Mouse (Mus musculus) spleen, adult 2 months (tissue): Measurements from ENCODE around the gene Rasl10a.

Experiments used
- CTCF ChIP-seq: fragments of 200-500 bp; IDR thresholded peaks from 2 replicates; pipeline ENCODE4 v1.5.1; 2011; ENCODE audit warnings: mild to moderate bottlenecking, inconsistent platforms; ENCODE audit not compliant: insufficient read depth, insufficient read length, insufficient replicate concordance; ENCODE audit errors: extremely low read depth
- POLR2A ChIP-seq: fragments of 200-500 bp; IDR thresholded peaks from 2 replicates; pipeline ENCODE4 v1.6.1; 2011; ENCODE audit warnings: low read depth, low read length, inconsistent platforms

DNA sequence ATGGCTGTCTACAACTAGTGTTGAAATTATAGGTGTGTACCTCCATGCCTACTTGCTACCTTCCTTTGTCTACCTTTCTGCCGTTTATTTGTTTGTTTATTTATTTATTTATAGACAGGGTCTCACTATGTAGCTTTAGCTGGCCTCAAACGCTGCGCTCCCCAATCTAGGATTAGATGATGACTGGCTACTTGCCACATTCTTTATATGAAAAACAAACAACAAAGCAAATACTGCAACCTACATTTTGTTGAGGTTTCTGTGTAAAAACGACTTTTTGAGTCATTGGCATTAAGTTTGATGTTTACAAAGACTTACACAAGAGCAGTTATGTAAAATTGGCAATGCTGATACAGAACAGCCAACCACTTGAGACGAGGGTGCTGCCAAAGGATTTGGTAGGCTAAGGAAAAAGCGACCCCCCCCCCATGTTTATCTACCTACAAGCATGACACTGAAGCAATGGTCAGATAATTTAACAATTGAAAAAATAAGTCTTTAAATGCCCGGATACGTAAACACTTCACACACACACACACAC, 38.6 kb downstream of the Rasl10a start:
- TF ChIP-seq CTCF (no peak), POLR2A (no peak)
